Mouse (Mus musculus): ENCODE results near the gene Cdh4. TPM values are rescaled to one million over a fixed set of nuclear protein-coding genes. Genes with fewer than 3 reads are reported as not detected.

Cdh4 gene
- polyA plus RNA-seq, 1 experiment from 2014 or later, result 37.5 TPM

GRCm38 (mm10) chr2:179522141-179522540, 79.9 kb downstream of the Cdh4 start:
- Histone ChIP-seq H3K4me1 (replicated peaks) (peaks cover 77% of the 10 kb centered on the region), H3K4me3 (no peak overlapping the region), H3K4me2 (no peak overlapping the region), H3K36me3 (no peaks in the 10 kb centered on the region), H3K27me3 (peaks cover 14% of the 10 kb centered on the region; the same call in 1 of the 2 replicates), H3K9me3 (no peaks in the 10 kb centered on the region), H3K9ac (no peak overlapping the region), H3K27ac (peak overlapping the region; percentile 35; the same call in 1 of the 2 replicates)
- no peak for ATAC-seq (ENCODE audit: low FRiP score)
- WGBS, result 17% methylated on average over 8 of the region's 8 CpGs

- Histone ChIP-seq H3K4me1 (replicated peaks) (peaks cover 52% of the 10 kb centered on the region), H3K4me3 (no peak overlapping the region), H3K4me2 (no peak overlapping the region), H3K27me3 (peaks cover 3% of the 10 kb centered on the region; the same call in 1 of the 2 replicates), H3K27ac (no peak overlapping the region), H3K9ac (no peak overlapping the region), H3K9me3 (no peaks in the 10 kb centered on the region), H3K36me3 (no peaks in the 10 kb centered on the region)
- ATAC-seq (ENCODE audit: low FRiP score), result no peak
- 68% methylated on average over 7 of the region's 7 CpGs for WGBS
Observed at GRCm38 (mm10) chr2:179526976-179527375, 84.7 kb downstream of the Cdh4 start.

- Histone ChIP-seq H3K9ac (no peak overlapping the region), H3K9me3 (no peaks in the 10 kb centered on the region), H3K4me1 (replicated peaks) (peaks cover 46% of the 10 kb centered on the region), H3K4me3 (no peak overlapping the region), H3K27me3 (peaks cover 18% of the 10 kb centered on the region; the same call in 1 of the 2 replicates), H3K27ac (no peak overlapping the region), H3K36me3 (no peaks in the 10 kb centered on the region), H3K4me2 (no peak overlapping the region)
- 61% methylated on average over 7 of the region's 7 CpGs for WGBS
- ATAC-seq (ENCODE audit: low FRiP score), result no peak
Observed at GRCm38 (mm10) chr2:179530436-179531040, 88.3 kb downstream of the Cdh4 start.

- Histone ChIP-seq H3K4me3 (no peak overlapping the region), H3K9me3 (no peaks in the 10 kb centered on the region), H3K36me3 (no peaks in the 10 kb centered on the region), H3K4me1 (replicated peaks) (peaks cover 54% of the 10 kb centered on the region), H3K27me3 (peaks cover 15% of the 10 kb centered on the region; the same call in 1 of the 2 replicates), H3K27ac (no peak overlapping the region), H3K9ac (no peak overlapping the region), H3K4me2 (no peak overlapping the region)
- WGBS, result 82% methylated on average over 6 of the region's 6 CpGs
- ATAC-seq (ENCODE audit: low FRiP score), result no peak
Observed at GRCm38 (mm10) chr2:179533196-179533595, 91.0 kb downstream of the Cdh4 start.

- H3K27ac ChIP-seq, result no peak overlapping the region
- WGBS, result 73% methylated on average over 2 of the region's 2 CpGs
- no peak overlapping the region for H3K9ac ChIP-seq
- no peak overlapping the region for H3K4me2 ChIP-seq
- no peak for ATAC-seq (ENCODE audit: low FRiP score)
- H3K4me3 ChIP-seq, result no peak overlapping the region
- no peaks in the 10 kb centered on the region for H3K36me3 ChIP-seq
- no peaks in the 10 kb centered on the region for H3K9me3 ChIP-seq
- peaks cover 15% of the 10 kb centered on the region; the same call in 1 of the 2 replicates for H3K27me3 ChIP-seq
- peaks cover 60% of the 10 kb centered on the region for H3K4me1 ChIP-seq (replicated peaks)
Observed at GRCm38 (mm10) chr2:179533881-179534280, 91.7 kb downstream of the Cdh4 start.

- H3K27ac ChIP-seq, result no peak overlapping the region
- ATAC-seq (ENCODE audit: low FRiP score), result no peak
- no peak overlapping the region for H3K4me2 ChIP-seq
- H3K27me3 ChIP-seq, result peaks cover 15% of the 10 kb centered on the region; the same call in 1 of the 2 replicates
- H3K9ac ChIP-seq, result no peak overlapping the region
- no peak overlapping the region for H3K4me3 ChIP-seq
- H3K4me1 ChIP-seq (replicated peaks), result peaks cover 69% of the 10 kb centered on the region
- H3K36me3 ChIP-seq, result no peaks in the 10 kb centered on the region
- WGBS, result 27% methylated on average over 6 of the region's 6 CpGs
- no peaks in the 10 kb centered on the region for H3K9me3 ChIP-seq
Observed at GRCm38 (mm10) chr2:179535204-179535603, 93.0 kb downstream of the Cdh4 start.

GRCm38 (mm10) chr2:179536762-179537161, 94.5 kb downstream of the Cdh4 start:
- no peaks in the 10 kb centered on the region for H3K9me3 ChIP-seq
- no peak overlapping the region for H3K9ac ChIP-seq
- H3K4me1 ChIP-seq (replicated peaks), result peaks cover 64% of the 10 kb centered on the region
- peak overlapping the region; percentile 46; the same call in 1 of the 2 replicates for H3K27ac ChIP-seq
- peaks cover 15% of the 10 kb centered on the region; the same call in 1 of the 2 replicates for H3K27me3 ChIP-seq
- H3K4me2 ChIP-seq, result no peak overlapping the region
- 2% methylated on average over 2 of the region's 2 CpGs for WGBS
- H3K4me3 ChIP-seq, result no peak overlapping the region
- no peaks in the 10 kb centered on the region for H3K36me3 ChIP-seq
- ATAC-seq (ENCODE audit: low FRiP score), result no peak

GRCm38 (mm10) chr2:179537390-179537789, 95.2 kb downstream of the Cdh4 start:
- WGBS, result 0% methylated on average over 19 of the region's 19 CpGs
- peak; percentile 96 for ATAC-seq (ENCODE audit: low FRiP score)
- Histone ChIP-seq H3K9me3 (no peaks in the 10 kb centered on the region), H3K4me2 (peak overlapping the region; percentile 34), H3K4me1 (replicated peaks) (peaks cover 64% of the 10 kb centered on the region), H3K27me3 (peaks cover 13% of the 10 kb centered on the region; the same call in 1 of the 2 replicates), H3K27ac (peak overlapping the region; percentile 86), H3K4me3 (no peak overlapping the region), H3K36me3 (no peaks in the 10 kb centered on the region), H3K9ac (0 out of 2 replicates have a peak overlapping the region, but pooled peaks have one; percentile 25)

GRCm38 (mm10) chr2:179537800-179538450, 95.7 kb downstream of the Cdh4 start:
- peaks cover 62% of the 10 kb centered on the region for H3K4me1 ChIP-seq (replicated peaks)
- peak; percentile 48 for ATAC-seq (ENCODE audit: low FRiP score)
- no peaks in the 10 kb centered on the region for H3K36me3 ChIP-seq
- no peaks in the 10 kb centered on the region for H3K9me3 ChIP-seq
- no peak overlapping the region for H3K4me3 ChIP-seq
- WGBS, result 22% methylated on average over 3 of the region's 3 CpGs
- peak overlapping the region; percentile 34 for H3K4me2 ChIP-seq
- H3K9ac ChIP-seq, result 0 out of 2 replicates have a peak overlapping the region, but pooled peaks have one; percentile 25
- H3K27ac ChIP-seq, result peak overlapping the region; percentile 86
- H3K27me3 ChIP-seq, result peaks cover 11% of the 10 kb centered on the region; the same call in 1 of the 2 replicates

GRCm38 (mm10) chr2:179538535-179538934, 96.3 kb downstream of the Cdh4 start:
- Histone ChIP-seq H3K36me3 (no peaks in the 10 kb centered on the region), H3K4me3 (no peak overlapping the region), H3K4me1 (replicated peaks) (peaks cover 55% of the 10 kb centered on the region), H3K9ac (no peak overlapping the region), H3K4me2 (no peak overlapping the region), H3K9me3 (no peaks in the 10 kb centered on the region), H3K27me3 (peaks cover 8% of the 10 kb centered on the region; the same call in 1 of the 2 replicates), H3K27ac (peak overlapping the region; percentile 68)
- no peak for ATAC-seq (ENCODE audit: low FRiP score)
- 37% methylated on average over 4 of the region's 4 CpGs for WGBS

- H3K9ac ChIP-seq, result peak overlapping the region; percentile 55; the same call in 1 of the 2 replicates
- ATAC-seq (ENCODE audit: low FRiP score), result no peak
- WGBS, result 10% methylated on average over 9 of the region's 9 CpGs
Observed at GRCm38 (mm10) chr2:179539532-179540245, 97.5 kb downstream of the Cdh4 start.

GRCm38 (mm10) chr2:179541096-179541495, 98.9 kb downstream of the Cdh4 start:
- 95% methylated on average over 4 of the region's 4 CpGs for WGBS
- H3K27me3 ChIP-seq, result no peaks in the 10 kb centered on the region
- peaks cover 38% of the 10 kb centered on the region for H3K4me1 ChIP-seq (replicated peaks)
- H3K4me3 ChIP-seq, result no peak overlapping the region
- H3K36me3 ChIP-seq, result no peaks in the 10 kb centered on the region
- no peak overlapping the region for H3K27ac ChIP-seq
- no peak overlapping the region for H3K4me2 ChIP-seq
- no peak for ATAC-seq (ENCODE audit: low FRiP score)
- no peaks in the 10 kb centered on the region for H3K9me3 ChIP-seq
- H3K9ac ChIP-seq, result no peak overlapping the region

More at GRCm38 (mm10) chr2:179539532-179540245, 97.5 kb downstream of the Cdh4 start:
- Histone ChIP-seq H3K27ac (peak overlapping the region; percentile 68), H3K36me3 (no peaks in the 10 kb centered on the region), H3K4me3 (no peak overlapping the region), H3K4me2 (no peak overlapping the region), H3K27me3 (peaks cover 4% of the 10 kb centered on the region; the same call in 1 of the 2 replicates), H3K9me3 (no peaks in the 10 kb centered on the region), H3K4me1 (replicated peaks) (peaks cover 48% of the 10 kb centered on the region)
